Mouse (Mus musculus): ENCODE measurements around the gene Ankrd45. TPM values are rescaled to one million over a fixed set of nuclear protein-coding genes. Genes with fewer than 3 reads are reported as not detected.
"Not testable (repeated sequence)": the region's sequence is repeated elsewhere in the genome, so short reads cannot be mapped to it uniquely, and the experiment has no call there.

The Ankrd45 gene
- total RNA-seq, 1 experiment from 2014 or later, result not detected

DNA sequence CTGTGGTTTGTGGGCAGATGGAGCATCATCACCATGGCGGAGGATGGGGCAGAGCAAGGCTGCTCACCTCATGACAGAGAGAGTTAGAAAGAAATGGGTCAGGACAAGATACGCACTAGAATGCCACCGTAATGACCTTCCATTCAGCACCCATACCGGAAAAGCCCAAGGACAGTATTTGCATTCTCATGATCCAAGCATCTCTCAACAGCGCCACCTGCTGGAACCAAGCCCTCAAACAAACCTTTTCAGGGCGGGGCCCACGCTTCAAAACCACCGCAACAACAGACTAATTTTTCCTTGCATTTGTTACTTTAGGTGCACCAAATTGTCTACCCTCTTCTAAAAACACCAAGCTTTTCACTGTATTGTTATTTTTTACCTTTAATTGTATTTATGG, 38.2 kb downstream of the Ankrd45 start:
- ATAC-seq (ENCODE audit: extremely low read depth, insufficient number of reproducible peaks, low FRiP score, poor library complexity, severe bottlenecking), result peak; percentile 56; the same call in 1 of the 2 replicates

- no peak for ATAC-seq (ENCODE audit: extremely low read depth, insufficient number of reproducible peaks, low FRiP score, poor library complexity, severe bottlenecking)
Observed at GRCm38 (mm10) chr1:161182386-161182785, 39.9 kb downstream of the Ankrd45 start.

GRCm38 (mm10) chr1:161183677-161184076, 41.2 kb downstream of the Ankrd45 start:
- no peak for ATAC-seq (ENCODE audit: extremely low read depth, insufficient number of reproducible peaks, low FRiP score, poor library complexity, severe bottlenecking)

- ATAC-seq (ENCODE audit: extremely low read depth, insufficient number of reproducible peaks, low FRiP score, poor library complexity, severe bottlenecking), result no peak
Observed at GRCm38 (mm10) chr1:161185431-161185830, 42.9 kb downstream of the Ankrd45 start.

DNA sequence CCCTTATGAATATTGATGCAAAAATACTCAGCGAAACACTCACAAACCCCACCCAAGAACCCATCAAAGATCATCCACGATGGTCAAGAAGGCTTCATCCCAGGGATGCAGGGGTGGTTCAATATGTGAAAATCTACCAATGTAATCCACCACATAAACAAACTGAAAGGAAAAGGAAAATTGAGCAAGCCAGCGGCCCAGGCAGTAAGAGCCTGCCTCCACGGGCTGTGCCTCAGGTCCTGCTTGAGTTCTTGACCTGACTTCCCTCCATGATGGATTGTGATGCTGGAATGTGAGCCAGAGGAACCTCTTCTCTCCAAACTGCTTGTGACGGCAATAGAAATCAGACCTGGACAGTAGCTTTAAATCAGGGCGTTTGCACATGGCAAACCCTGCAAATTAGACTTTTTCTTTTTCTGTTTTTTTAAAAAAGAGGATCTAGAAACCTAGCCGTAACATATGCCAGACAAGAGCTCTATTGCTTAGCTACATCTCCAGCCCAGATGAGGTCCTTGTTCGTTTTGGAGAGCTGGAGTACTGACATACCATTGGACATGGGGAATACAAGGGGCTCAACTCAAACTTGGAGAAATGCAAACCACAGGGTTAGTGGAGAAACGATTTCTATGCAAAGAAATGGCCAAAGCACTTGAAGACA, 47.9 kb downstream of the Ankrd45 start:
- ATAC-seq (ENCODE audit: extremely low read depth, insufficient number of reproducible peaks, low FRiP score, poor library complexity, severe bottlenecking), result no peak

GRCm38 (mm10) chr1:161195541-161196351, 53.3 kb downstream of the Ankrd45 start:
- ATAC-seq (ENCODE audit: extremely low read depth, insufficient number of reproducible peaks, low FRiP score, poor library complexity, severe bottlenecking), result peak; percentile 85

GRCm38 (mm10) chr1:161196364-161196763, 53.9 kb downstream of the Ankrd45 start:
- ATAC-seq (ENCODE audit: extremely low read depth, insufficient number of reproducible peaks, low FRiP score, poor library complexity, severe bottlenecking), result not testable (repeated sequence)

DNA sequence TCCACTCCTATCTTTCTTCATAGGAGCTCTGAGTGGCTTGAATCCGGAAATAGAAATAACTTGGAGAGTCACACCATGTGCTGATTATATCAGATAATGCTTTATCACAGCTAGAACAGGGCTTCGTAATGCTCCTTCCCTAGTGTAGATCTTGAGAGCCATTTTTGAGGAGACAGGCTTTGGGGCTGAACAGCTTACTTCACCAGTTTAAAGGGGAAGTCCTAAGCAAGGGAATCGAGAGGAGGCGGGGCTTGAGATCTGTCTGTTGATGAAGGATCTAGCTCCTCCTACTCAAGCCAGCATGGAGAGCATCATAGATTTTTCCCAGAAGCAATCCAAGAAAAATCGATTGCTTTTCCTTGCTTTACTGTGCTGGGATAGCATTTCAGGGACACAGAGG, 57.4 kb downstream of the Ankrd45 start:
- no peak for ATAC-seq (ENCODE audit: extremely low read depth, insufficient number of reproducible peaks, low FRiP score, poor library complexity, severe bottlenecking)

- ATAC-seq (ENCODE audit: extremely low read depth, insufficient number of reproducible peaks, low FRiP score, poor library complexity, severe bottlenecking), result peak; percentile 67; the same call in 1 of the 2 replicates
Observed at GRCm38 (mm10) chr1:161214465-161214864, 72.0 kb downstream of the Ankrd45 start.

DNA sequence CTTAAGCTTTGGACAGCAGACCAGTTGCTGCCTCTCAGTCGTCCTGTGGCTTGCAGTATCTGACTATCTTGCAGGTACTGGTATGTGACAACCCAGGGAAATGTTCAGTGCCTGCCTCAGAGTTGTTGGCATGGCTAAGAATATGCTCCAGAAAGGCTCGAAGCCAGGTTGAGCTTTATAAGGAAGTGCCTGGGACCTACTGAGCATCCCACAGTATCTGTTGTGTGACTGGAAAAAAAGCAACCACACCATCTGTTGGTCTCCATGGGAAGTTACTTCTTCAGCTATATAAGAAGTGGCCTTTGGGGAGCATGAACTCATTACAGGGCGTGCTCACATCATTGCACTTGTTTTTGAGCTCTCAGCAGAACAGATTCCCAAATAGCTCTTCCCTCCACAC, 77.3 kb downstream of the Ankrd45 start:
- ATAC-seq (ENCODE audit: extremely low read depth, insufficient number of reproducible peaks, low FRiP score, poor library complexity, severe bottlenecking), result no peak

Other genes with a start within 250 kb of the Ankrd45 start
- 43.5 and 49.2 TPM in 2 replicates for gene Rc3h1, start 236.3 kb upstream of the Ankrd45 start, total RNA-seq (2017)
- gene Serpinc1, start 164.1 kb upstream of the Ankrd45 start, total RNA-seq (2017), result 2.8 and 4.7 TPM in 2 replicates
- gene Zbtb37, start 107.8 kb upstream of the Ankrd45 start, total RNA-seq (2017), result 31.7 and 32.7 TPM in 2 replicates
- gene Dars2, start 72.0 kb upstream of the Ankrd45 start, total RNA-seq (2017), result 10.2 and 11.5 TPM in 2 replicates
- 4.2 and 5.6 TPM in 2 replicates for gene Cenpl, start 72.0 kb upstream of the Ankrd45 start, total RNA-seq (2017)
- gene Klhl20, start 11.2 kb upstream of the Ankrd45 start, total RNA-seq (2017), result 29.8 and 32.0 TPM in 2 replicates
- not detected in 2 replicates for gene Tex50, start 16.6 kb downstream of the Ankrd45 start, total RNA-seq (2017)
- gene Prdx6, start 108.5 kb downstream of the Ankrd45 start, total RNA-seq (2017), result 87.8 and 99.7 TPM in 2 replicates

All from neutrophil, adult 5-6 weeks (primary cell).